Mouse (Mus musculus): ENCODE data around the gene Stac2.

The Stac2 gene

DNA sequence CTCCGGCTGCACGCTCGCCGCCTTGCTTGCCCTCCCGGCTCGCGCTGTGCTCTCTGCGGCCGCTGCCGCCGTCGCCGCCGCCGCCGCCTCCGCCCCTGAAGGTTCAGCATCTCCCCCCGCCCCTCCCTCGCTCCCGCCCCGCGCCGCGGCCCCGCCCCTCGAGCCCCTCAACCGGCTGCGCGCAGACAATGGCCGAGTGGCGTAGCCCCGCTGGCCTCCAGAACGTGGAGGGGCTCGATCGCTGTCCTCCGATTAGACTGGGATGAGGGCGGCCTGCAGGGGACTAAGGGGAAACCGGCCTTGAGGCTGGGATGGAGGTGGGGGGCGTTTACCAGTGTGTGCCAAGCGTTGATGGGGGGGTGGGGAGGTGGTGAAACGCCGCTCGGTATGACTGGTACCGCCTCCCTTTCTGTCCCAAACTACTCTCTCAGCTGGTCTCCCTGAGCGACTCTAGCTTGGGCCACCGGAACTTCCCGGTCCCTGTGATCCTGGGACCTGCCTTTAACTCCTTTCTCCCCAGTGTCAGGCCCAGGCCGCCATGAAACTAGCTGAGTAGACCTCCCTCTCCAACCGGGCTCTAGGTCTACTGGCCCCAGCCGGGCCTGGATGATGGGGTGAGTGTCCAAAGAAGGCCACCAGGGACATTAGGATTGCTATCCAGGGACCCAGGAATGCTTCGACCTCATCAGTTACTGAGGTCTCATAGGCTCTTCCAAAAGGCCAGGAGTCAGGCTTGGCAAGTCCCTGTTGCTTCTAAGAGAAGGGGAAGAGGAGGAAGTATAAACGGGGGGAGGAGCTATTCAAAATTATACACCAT lies 30.5 kb downstream of the Stac2 start, which contains the start of gene Cacnb1:
Cacnb1 (minus strand) TSS at position 480 of the 817 bp plus-strand sequence.
- in situ Hi-C loops (cut with MboI; ENCODE audit: unreplicated experiment in 2 of 2): loop anchor here (5.0 to 10.0 kb wide), 2 partner anchors 35 to 88 kb away; partner anchors contain the start of gene Plxdc1 (in 1 of the 2)

DNA sequence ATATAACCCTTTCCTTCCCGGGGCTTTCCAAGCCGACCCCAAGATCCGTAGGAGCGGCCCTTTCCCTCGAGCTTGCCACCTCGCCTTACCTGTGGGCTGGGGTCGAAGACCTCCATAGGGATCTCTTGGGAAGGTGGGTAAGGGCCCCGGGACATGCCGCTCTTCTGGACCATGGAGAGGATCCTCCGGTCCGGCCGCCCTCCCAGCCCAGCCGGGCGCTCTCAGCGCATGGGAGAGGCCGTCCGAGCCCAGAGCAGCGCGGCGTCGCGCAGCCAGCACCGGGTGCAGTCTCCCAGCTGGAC lies 31.1 kb downstream of the Stac2 start:
- in situ Hi-C loops (cut with MboI; ENCODE audit: unreplicated experiment in 2 of 2): loop anchor here (5.0 to 10.0 kb wide), 2 partner anchors 35 to 87 kb away; partner anchors contain the start of gene Plxdc1 (in 1 of the 2)

DNA sequence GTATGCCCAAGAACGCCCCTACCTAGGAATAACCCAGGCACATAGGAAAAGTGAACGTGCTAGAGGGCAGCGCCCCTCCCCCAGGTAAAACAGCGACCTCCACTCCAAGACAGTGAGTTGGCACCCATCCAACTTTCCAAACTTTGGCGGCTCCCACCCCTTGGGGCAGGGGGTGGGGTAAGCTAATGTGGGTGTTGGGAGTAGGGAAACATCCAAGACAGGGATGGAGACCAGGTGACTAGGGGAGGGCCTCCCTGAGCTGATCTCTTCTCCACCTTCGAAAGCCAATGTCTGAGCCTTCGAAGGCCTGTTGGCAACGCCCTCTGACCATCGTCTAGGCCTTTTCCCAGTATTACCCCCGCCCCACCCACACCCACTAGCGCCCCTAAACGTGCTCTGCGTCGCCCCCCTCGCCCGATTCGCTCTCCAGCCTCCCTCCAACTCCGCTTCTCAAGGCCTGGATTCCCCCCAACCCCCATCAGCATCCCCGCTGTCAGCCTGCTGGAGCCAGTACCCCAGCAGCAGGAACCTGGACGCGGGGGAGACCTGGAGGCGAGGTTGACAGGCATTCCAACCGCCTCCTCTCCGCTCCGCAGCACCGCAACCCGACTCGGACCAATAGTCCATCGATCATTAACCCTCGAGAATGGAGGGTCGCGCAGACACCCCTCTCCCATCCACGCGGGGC lies 31.6 kb downstream of the Stac2 start:
- in situ Hi-C loops (cut with MboI; ENCODE audit: unreplicated experiment in 2 of 2): loop anchor here (5.0 to 10.0 kb wide), 2 partner anchors 34 to 87 kb away; partner anchors contain the start of gene Plxdc1 (in 1 of the 2)

DNA sequence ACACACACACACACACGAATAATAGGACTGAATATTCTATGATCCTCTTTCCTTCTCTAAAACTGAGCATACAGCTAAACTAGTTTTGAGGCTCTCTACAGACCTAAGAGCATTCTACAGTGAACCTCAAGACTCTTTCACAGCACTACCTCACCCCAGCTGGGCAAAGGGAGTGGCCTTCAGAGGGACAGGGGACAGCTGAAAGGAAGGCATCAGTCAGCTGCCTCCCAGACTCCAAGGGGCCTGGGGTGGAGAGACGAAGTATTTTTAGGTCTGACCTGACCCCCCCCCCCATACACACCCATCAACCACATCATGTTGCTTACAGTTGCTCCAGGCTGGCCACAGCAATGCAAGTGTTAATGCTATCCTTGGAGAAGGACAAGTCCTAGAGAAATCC lies 32.1 kb downstream of the Stac2 start:
- in situ Hi-C loops (cut with MboI; ENCODE audit: unreplicated experiment in 2 of 2): loop anchor here (5.0 to 10.0 kb wide), 2 partner anchors 34 to 86 kb away; partner anchors contain the start of gene Plxdc1 (in 1 of the 2)

DNA sequence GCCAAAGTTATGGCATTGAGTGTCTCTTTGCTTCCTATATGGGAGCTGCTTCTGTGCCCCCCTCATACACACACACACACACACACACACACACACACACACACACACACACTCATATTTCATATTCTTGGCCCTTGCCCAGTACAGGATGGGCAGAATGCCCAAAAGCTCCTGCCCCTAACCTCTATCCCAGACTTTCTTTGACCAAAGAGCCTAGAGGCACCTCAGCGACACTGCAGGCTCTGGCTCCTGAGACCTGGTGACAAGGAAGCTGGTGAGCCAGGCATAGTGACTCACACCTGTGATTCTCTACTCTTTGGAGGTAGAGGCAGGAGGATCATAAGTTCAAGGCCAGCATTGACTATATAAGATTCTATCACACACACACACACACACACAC lies 32.6 kb downstream of the Stac2 start:
- in situ Hi-C loops (cut with MboI; ENCODE audit: unreplicated experiment in 2 of 2): loop anchor here (5.0 to 10.0 kb wide), 2 partner anchors 33 to 86 kb away; partner anchors contain the start of gene Plxdc1 (in 1 of the 2)

DNA sequence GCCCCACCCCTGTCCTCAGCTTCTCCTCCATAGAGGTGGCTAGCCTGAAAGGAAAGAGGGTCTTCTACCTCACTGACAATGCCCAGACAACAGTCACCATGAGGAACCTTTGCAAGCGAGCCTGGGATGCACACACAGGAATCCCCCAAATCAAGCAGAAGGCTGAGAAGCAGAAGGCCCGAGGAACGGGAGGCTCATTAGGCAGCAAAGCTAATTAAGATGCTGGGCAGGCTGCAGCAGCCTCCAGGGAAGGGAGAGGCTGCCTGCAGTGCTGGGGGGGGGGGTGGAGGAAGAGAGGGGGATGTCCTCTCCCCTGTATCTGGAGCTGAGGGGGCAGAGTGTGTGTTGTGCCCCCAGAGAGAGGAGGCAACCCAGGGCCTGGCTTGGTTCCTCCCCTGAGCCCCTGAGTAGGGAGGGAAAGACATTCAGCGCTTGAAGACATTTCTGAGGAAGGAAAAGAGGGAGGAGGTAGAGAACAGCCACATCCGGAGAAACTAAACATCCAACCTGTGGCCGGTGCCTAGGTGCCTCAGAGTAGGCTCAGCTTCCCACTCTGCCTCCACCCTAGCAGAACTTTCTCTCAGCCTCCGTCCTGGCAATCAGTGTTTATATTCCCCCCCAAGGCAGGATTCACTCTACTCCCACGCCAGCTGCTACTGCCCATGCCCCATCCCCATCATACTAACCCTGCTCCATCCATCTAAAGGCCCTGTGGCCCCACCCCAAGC lies 33.2 kb downstream of the Stac2 start:
- in situ Hi-C loops (cut with MboI; ENCODE audit: unreplicated experiment in 2 of 2): loop anchor here (5.0 to 10.0 kb wide), 2 partner anchors 33 to 85 kb away; partner anchors contain the start of gene Plxdc1 (in 1 of the 2)

DNA sequence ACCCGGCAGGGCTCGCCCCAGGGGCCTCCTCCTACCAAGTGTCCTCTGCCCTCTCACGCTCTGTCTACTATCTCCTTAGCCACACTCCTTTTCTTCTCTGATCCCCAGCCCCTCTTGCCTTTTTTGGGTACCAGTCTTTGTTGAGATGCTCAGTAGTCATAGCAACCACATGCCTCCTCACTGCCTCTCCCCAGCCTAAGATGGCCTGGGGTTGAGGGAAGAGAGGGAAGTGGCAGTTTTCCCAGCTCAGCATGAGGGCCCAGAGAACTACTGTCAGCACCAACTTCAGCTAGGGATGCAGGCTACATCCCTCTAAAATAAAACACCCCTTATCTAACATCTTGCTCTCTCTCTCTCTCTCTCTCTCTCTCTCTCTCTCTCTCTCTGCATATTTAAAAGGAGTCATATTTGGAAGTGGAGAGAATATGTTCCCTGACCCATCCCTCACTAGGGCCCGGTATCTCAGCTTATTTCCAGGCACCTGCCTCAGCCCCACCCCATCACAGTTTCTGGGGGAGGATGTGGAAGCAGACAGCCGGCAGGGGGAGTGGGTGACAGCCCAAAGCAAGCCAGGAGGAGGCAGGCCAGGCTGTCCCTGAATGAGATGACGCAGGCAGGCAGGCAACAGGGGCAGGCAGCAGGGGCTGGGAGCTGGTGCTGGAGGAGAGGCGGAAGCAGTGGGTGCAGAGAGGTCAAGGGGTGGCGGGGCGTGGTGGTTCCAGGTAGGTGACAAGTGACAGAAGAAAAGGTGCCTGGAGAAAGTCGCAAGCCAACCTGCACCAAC lies 34.2 kb downstream of the Stac2 start:
- in situ Hi-C loops (cut with MboI; ENCODE audit: unreplicated experiment in 2 of 2): no loop called here

DNA sequence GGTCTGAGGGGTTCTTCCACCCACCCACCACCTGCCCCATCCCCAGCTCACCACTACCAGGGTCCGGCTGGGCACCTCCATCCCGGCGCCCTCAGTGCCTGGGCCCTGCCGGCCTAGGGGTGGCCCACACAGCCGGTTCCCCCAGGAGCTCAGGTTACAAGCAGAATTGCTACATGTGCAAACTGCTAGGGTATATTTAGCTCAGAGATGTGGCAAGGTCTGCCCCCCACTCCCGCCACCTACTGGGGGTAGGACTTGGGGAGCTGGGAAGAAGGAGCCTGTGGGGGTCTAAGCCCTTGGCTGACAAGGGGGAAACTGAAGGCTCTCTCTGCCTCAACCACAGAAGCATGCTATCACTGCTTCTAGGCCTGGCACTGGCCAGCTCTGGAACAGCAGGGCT lies 35.0 kb downstream of the Stac2 start:
- in situ Hi-C loops (cut with MboI; ENCODE audit: unreplicated experiment in 2 of 2): no loop called here

DNA sequence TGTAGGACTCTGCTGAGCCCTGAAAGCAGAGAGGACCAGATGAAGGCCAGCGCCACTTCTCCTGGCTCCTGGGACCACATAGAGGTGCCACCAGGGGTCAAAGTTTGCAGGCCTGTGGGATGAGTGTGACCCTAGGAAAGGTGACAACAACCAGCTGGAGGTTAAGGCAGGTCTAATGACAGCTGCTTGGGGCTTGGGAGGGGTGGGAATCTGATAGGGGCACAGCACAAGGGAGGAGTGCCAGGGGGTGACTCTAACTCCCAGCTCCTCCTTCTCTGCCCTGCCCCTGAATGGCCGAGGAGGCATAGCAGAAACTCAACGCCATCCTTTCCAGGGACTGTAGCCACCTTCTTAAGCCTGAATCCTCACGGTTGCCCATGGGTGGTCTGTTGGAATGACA lies 36.4 kb downstream of the Stac2 start:
- in situ Hi-C loops (cut with MboI; ENCODE audit: unreplicated experiment in 2 of 2): no loop called here

DNA sequence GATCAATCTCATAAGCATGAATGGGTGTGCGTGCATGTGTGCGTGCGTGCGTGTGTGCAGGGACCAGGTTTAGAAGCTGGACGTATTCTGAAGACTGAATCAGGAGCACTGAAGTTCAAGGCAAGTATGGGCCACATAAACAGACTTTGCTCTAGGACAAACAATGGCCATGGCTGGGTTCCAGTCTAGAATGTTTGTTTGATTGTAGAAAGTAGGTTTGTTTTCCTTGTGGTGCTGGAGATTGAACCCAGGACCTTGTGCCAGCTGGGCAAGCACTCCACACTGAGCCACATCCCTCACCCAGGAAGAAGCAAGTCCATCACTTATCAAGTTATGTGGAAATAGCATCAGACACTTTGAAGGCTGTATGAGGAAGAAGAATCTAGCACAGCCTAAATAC lies 37.1 kb downstream of the Stac2 start:
- in situ Hi-C loops (cut with MboI; ENCODE audit: unreplicated experiment in 2 of 2): no loop called here

DNA sequence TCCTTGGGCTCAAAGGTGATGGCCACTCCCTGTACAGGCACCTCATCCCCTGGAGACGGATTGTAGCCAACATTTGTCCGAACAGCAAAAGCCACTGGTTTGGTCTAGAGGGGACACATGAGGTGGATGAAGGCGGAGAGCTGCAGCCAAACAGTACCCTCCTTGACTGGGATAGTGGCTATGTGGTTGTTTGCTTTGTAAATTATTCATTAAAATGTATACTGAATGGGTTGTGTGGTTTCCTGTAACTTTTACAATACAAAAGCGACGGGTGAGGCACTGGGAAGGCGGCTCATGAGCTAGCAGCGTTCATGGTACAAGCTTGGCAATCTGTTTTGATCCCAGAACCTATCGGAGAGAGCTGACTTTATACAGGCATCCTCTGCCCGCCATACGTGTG lies 40.4 kb downstream of the Stac2 start:
- in situ Hi-C loops (cut with MboI; ENCODE audit: unreplicated experiment in 2 of 2): no loop called here

DNA sequence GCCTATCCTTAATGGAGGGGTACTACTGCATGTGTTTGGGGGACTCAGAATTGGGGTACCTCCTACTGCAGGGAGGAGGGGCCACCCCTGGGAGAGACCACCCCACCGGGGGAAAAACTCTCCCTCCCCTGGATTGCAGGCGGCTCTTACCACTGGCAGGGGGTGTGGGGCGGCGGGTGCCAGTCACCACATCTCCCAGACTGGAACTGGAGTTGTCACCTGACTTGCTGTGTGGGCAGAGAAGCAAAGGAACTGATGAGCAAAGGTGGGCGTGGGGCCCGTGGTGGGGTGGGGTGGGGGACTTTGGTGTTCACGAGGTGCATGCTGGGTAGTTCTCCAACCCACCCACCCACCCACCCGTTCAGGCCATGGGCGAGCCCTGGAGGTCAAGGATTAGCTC lies 41.5 kb downstream of the Stac2 start:
- in situ Hi-C loops (cut with MboI; ENCODE audit: unreplicated experiment in 2 of 2): no loop called here

DNA sequence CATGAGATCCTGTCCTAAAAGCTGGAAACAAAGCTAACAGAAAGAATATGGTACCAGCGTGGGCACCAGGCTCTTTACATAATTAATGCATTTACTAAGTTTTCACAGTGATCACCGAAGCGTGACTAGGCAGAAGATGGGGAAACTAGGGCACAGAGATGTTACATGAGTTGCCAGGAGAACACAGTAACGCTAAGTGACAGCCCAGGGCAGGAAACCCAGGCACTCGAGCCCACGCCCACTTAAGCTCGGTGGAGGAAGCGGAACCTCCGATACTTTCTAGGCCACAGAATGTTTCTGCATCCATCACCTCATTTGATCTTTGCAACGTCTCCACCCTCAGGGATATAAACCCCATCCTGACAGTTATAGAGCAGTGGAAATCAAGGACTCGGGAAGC lies 45.2 kb downstream of the Stac2 start:
- in situ Hi-C loops (cut with MboI; ENCODE audit: unreplicated experiment in 2 of 2): no loop called here

DNA sequence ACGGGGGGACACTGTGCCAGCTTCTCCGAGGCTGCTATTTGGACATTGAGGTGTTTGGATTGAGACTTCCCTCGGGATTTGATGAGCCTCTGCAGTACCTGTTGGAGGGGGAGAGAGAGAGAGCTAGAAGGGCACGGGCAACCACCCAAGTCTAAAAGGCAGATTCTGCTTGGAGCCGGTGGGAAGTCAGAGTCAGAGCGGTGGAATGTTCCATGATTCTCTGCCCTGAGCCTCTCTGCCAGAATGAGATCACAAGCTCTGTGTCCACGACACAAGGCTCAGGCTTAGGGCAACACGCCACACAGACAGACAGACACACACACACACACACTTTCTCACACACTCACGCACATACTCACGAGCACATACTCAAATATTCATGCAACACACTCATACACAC lies 47.6 kb downstream of the Stac2 start:
- in situ Hi-C loops (cut with MboI; ENCODE audit: unreplicated experiment in 2 of 2): no loop called here

DNA sequence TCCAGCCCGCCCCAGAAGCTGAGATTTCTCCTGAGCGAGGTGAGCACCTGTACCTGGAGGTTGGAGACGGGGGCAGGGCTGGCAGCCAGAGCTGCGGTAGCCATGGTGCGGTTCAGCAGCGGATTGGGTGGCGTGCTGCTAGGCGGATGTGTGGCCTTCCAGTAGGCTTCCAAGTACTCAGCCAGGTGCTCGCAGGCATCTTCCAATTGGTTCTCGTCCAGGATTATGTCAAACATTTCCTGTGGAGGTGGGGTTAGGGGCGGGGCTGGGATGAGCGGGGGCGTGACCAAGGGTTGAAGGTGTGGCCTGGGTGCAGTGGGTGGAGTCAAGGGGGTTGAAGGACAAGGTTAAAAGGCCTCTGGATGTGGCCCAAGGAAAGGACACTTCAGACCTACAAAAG lies 48.2 kb downstream of the Stac2 start:
- in situ Hi-C loops (cut with MboI; ENCODE audit: unreplicated experiment in 2 of 2): no loop called here

DNA sequence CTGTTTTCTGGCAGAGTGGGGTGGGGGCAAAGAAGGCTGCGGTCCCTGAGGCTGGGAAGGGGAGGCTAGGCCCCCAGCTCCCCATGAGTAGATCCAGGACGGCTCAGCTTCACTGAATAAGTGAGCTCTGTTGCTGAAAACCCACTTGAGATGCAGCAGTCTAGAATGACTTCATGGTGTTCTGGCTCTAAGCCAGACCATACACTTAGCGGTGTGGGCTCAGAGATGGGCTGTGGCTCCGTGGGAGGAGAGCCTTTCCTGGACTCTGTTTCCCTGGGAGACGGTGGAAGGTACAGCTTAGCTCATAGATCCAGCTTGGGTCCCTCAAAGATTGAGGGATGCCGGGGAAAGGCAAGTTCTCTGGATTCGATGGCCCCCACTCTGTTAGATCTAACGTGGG lies 49.1 kb downstream of the Stac2 start:
- in situ Hi-C loops (cut with MboI; ENCODE audit: unreplicated experiment in 2 of 2): no loop called here

DNA sequence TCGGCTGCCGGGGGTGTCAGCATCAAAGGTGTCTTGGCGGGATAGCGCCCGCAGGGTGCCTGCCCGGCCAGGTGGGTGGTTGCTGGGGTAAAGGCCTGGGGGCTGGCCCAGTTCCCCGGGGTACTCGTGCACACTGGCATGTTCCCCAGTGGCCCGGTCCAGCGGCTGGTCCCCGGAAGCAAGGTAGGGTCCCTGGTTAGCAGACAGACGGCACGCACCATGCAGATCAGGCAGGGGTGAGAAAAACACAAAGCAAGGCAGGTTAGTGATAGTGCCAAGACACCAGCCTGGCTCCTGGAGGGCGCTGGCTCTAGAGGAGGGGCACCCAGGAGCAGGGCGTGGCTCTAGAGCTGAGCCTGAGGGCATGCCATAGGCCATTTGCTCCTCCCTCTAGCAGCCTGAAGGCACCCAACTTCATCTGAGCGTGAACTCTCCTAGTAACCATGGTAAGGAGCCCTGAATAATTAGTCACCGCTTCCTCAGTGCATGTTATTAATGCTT lies 50.0 kb downstream of the Stac2 start:
- in situ Hi-C loops (cut with MboI; ENCODE audit: unreplicated experiment in 2 of 2): no loop called here

DNA sequence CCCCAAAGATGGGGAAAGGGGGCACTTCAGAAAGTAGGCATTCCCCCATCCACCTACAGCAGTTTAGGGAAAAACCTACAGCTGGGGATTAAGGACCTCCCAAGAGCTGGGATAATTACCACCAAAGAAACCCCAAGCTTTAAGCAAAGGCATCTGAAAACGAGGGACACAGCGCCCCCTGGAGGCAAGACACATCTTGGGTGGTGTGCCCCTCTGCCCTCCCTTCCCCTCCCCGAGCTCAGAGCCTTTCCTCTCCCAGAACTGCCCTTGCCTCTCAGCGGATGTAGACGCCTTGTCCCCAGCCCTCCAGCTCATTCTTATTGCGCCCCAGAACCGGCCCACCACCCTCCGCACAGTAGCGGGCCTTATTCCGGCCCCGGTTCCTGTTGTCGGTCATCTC lies 50.6 kb downstream of the Stac2 start:
- in situ Hi-C loops (cut with MboI; ENCODE audit: unreplicated experiment in 2 of 2): no loop called here

DNA sequence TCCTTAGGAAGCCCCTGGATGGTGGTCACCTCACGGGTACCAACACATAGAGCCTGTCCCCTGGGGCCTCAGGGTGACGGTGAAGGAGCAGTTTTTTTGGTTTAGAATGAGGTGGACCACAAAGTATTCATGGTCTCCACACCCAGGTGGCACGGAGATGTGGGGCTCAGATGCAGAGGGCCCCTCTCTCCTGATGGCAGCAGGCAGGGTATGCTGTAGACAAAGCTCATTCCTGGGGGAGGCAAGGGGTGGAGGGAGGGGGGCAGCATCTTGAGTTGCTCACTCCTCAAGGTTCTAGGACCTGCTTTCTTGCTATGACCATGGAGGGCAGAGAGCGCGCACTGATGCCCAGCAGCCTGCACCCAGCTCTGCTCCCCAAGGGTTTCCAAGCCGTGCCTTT lies 51.3 kb downstream of the Stac2 start:
- in situ Hi-C loops (cut with MboI; ENCODE audit: unreplicated experiment in 2 of 2): no loop called here

DNA sequence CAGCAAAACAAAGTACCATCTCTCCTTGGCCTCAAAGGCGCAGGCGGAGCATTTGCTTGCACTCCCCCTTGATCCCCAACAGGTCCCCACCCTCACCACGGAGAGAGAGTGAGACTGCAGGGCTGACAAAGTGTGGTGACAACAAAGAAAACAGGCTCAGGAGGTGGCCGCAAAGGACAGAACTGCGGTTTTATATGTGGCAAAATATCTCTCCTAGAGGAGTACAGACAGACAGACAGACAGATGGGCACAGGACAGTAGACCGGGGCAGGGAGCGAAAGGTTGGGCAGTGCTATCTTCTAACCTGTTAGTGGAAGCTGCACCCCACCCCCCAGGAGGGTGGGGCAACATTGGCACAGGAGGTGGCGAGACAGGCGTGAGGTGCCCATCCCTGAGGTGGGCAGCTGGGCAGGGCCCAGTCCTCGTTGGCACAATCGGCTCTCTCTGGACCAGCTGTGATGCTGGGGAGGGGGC lies 51.9 kb downstream of the Stac2 start:
- in situ Hi-C loops (cut with MboI; ENCODE audit: unreplicated experiment in 2 of 2): no loop called here
